ENCODE assay signal across 8 mouse cellular contexts in the genomic region with DNA sequence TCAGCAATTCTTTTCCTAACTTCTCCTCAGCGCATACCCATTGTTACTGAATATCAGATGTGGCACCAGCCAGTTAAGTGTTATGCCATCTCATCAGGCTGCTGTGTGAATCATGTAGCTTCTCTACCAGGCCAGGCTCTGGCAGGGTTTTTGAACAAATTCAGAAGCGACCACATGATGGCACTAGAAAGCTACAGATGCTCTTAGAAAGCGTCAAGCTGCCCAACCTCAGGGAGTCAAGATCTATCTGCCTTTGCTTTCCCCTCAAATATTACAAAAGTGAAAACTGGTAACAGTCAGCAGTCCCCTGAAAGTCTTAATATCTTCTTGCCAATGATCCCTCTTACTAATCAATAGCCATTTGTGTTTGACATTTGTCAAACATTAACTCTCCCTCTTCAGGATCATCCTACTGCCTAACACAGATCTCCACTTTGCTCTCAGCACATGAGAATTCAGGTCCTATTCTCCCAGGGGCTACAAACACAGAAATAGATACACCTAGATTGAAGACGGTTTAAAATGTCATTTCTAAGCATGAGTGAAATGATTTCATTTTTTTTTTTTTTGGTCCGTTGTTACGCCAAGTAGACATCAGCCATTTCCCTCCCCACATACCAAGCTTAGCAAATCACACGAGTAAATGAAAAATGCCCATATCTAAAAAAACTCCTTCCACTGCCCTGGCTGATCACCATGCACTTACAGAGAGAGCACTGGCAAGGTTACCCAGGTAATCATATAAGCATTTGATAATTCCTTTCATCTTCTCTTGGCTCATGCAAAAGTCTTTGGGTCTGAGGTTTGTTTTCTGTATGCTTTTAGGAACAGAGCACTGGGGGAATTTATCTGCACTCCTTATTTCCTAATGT.
DNase-seq lines count a peak whose midpoint lies in the region; ATAC-seq and TF ChIP-seq lines count a peak whose summit lies in the region.

No protein-coding gene starts in this region.

- no peak overlapping the region for H3K9ac ChIP-seq in MEL (ENCODE audit: control insufficient read depth, low read depth, low read length, poor library complexity, severe bottlenecking)
- H3K9ac ChIP-seq in hindbrain, embryonic 12.5 days, result no peak overlapping the region
- no peak overlapping the region for H3K9ac ChIP-seq in lung, postnatal 0 days (replicated peaks; ENCODE audit: low read depth)

- TF ChIP-seq CTCF in MEL (IDR thresholded peaks at IDR 0.05 in 2 of 3, conservative IDR thresholded peaks at IDR 0.05 in 1 of 3; ENCODE audit: control insufficient read depth in 1 of 3, insufficient read depth in 1 of 3, low read depth in 2 of 3, low read length in 3 of 3, poor library complexity in 1 of 3, severe bottlenecking in 1 of 3), result peak in 2 of 3 experiments; percentile 59 to 75; a peak in 5 of 6 replicates
- peak; percentile 79 for TF ChIP-seq CTCF in lung, postnatal 0 days (IDR thresholded peaks at IDR 0.05)

- H3K9me3 ChIP-seq in MEL (replicated peaks; ENCODE audit: insufficient read depth, low read length), result no peaks in the 10 kb centered on the region
- H3K9me3 ChIP-seq in hindbrain, embryonic 12.5 days (replicated peaks), result no peaks in the 10 kb centered on the region
- no peaks in the 10 kb centered on the region for H3K9me3 ChIP-seq in lung, postnatal 0 days (ENCODE audit: low read length)

- no peak for TF ChIP-seq POLR2A in MEL (IDR thresholded peaks at IDR 0.05; ENCODE audit: control insufficient read depth in 1 of 2, insufficient read depth in 1 of 2, low read depth in 1 of 2, low read length in 2 of 2, poor library complexity in 1 of 2)

- H3K36me3 ChIP-seq in MEL (ENCODE audit: control insufficient read depth in 1 of 2, insufficient read depth in 2 of 2, low read length in 2 of 2), result no peaks in the 10 kb centered on the region
- H3K36me3 ChIP-seq in hindbrain, embryonic 12.5 days, result no peaks in the 10 kb centered on the region
- H3K36me3 ChIP-seq in lung, postnatal 0 days (ENCODE audit: insufficient read depth, low read length), result no peaks in the 10 kb centered on the region

- ATAC-seq in hindbrain, embryonic 12.5 days (ENCODE audit: low FRiP score), result peak; percentile 75; the same call in 1 of the 2 replicates
- peak; percentile 55; the same call in 1 of the 2 replicates for ATAC-seq in lung, postnatal 0 days
- no peak for ATAC-seq in erythroid progenitor cell, adult 5-6 weeks (replicated peaks; ENCODE audit: low FRiP score, poor library complexity, severe bottlenecking)

- no peak overlapping the region for H3K4me2 ChIP-seq in hindbrain, embryonic 12.5 days (replicated peaks)
- no peak overlapping the region for H3K4me2 ChIP-seq in lung, postnatal 0 days (replicated peaks; ENCODE audit: low read depth, low read length)

- H3K4me1 ChIP-seq in MEL (ENCODE audit: control insufficient read depth in 1 of 2, insufficient read depth in 2 of 2, low read length in 2 of 2), result no peaks in the 10 kb centered on the region
- no peaks in the 10 kb centered on the region for H3K4me1 ChIP-seq in hindbrain, embryonic 12.5 days
- H3K4me1 ChIP-seq in lung, postnatal 0 days (ENCODE audit: insufficient read depth, low read depth, low read length), result no peaks in the 10 kb centered on the region

- H3K27me3 ChIP-seq in MEL (ENCODE audit: control insufficient read depth in 1 of 2, insufficient read depth in 2 of 2, low read length in 2 of 2), result no peaks in the 10 kb centered on the region; a peak in 1 of 4 replicates
- no peaks in the 10 kb centered on the region for H3K27me3 ChIP-seq in hindbrain, embryonic 12.5 days
- H3K27me3 ChIP-seq in lung, postnatal 0 days (replicated peaks; ENCODE audit: insufficient read depth, low read length), result no peaks in the 10 kb centered on the region

- TF ChIP-seq RAD21 in MEL (IDR thresholded peaks at IDR 0.05; ENCODE audit: low read depth, low read length), result peak; percentile 97

- peak; percentile 66 for DNase-seq in MEL (ENCODE audit: low read depth, low spot score)
- peak; percentile 47 to 63 for DNase-seq in adrenal gland, postnatal 36 days
- DNase-seq in fibroblast of lung, adult 2 months (ENCODE audit: low read depth), result peak; percentile 76
- DNase-seq in layer of hippocampus, postnatal 14 days (ENCODE audit: low spot score in 2 of 2), result peak; percentile 58 to 78
- peak; percentile 85 for DNase-seq in lung, postnatal 0 days (ENCODE audit: low spot score)
- peak; percentile 71 for DNase-seq in retina, postnatal 1 day

- no peaks in the 10 kb centered on the region for H3K79me2 ChIP-seq in MEL (ENCODE audit: control insufficient read depth, insufficient read depth, low read length, poor library complexity)

- no peak overlapping the region for H3K27ac ChIP-seq in MEL (ENCODE audit: control insufficient read depth, low read depth, low read length)
- no peak overlapping the region for H3K27ac ChIP-seq in hindbrain, embryonic 12.5 days
- no peak overlapping the region for H3K27ac ChIP-seq in lung, postnatal 0 days (ENCODE audit: low read length)

- H3K4me3 ChIP-seq in MEL (ENCODE audit: control insufficient read depth in 1 of 2, insufficient read depth in 1 of 2, low read depth in 2 of 2, low read length in 2 of 2), result no peak overlapping the region
- no peak overlapping the region for H3K4me3 ChIP-seq in hindbrain, embryonic 12.5 days
- H3K4me3 ChIP-seq in lung, postnatal 0 days (ENCODE audit: low read depth, low read length), result no peak overlapping the region

- 60% methylated on average over 7 of the region's 7 CpGs for WGBS in hindbrain, embryonic 12.5 days
- 42% methylated on average over 7 of the region's 7 CpGs for WGBS in lung, postnatal 0 days

- no peak for TF ChIP-seq EP300 in MEL (IDR thresholded peaks at IDR 0.05; ENCODE audit: low read depth in 1 of 2, low read length in 2 of 2)
- TF ChIP-seq EP300 in lung, postnatal 0 days (IDR thresholded peaks at IDR 0.05), result no peak

TF ChIP-seq in MEL, 35 proteins besides CTCF, POLR2A, EP300 and RAD21:
- no peak for TF ChIP-seq MAZ (IDR thresholded peaks at IDR 0.05; ENCODE audit: low read depth, low read length)
- TF ChIP-seq ZC3H11A (IDR thresholded peaks at IDR 0.05; ENCODE audit: low read depth, low read length), result peak; percentile 91
- TF ChIP-seq HCFC1 (IDR thresholded peaks at IDR 0.05; ENCODE audit: low read depth, low read length), result no peak
- no peak for TF ChIP-seq ZNF384 (IDR thresholded peaks at IDR 0.05; ENCODE audit: low read depth, low read length)
- TF ChIP-seq BHLHE40 (IDR thresholded peaks at IDR 0.05; ENCODE audit: borderline replicate concordance, low read depth, low read length), result no peak
- TF ChIP-seq SMC3 (IDR thresholded peaks at IDR 0.05; ENCODE audit: low read depth, low read length), result peak; percentile 93
